Mouse (Mus musculus) forebrain, embryonic 13.5 days (tissue): ENCODE measurements around the gene Cxcl5. TPM values are rescaled to one million over a fixed set of nuclear protein-coding genes. Genes with fewer than 3 reads are reported as not detected.
A peak's percentile ranks its signal among the peaks of the same experiment; 100 is the strongest.

Experiments used
- ATAC-seq: fragments of 200-750 bp; cut with Nextera tagmentation; 2 replicates; pipeline ENCODE4 v1.8.0; 2017
- H3K27ac ChIP-seq: fragments of 300-500 bp; sonication (generic); 2 replicates; pipeline ENCODE4 v1.5.1; 2015; ENCODE audit warnings: inconsistent platforms, mild to moderate bottlenecking, moderate library complexity
- H3K27me3 ChIP-seq: fragments of 300-500 bp; sonication (generic); 2 replicates; pipeline ENCODE4 v1.6.1; 2015; ENCODE audit warnings: mild to moderate bottlenecking, inconsistent platforms
- H3K36me3 ChIP-seq: fragments of 300-500 bp; sonication (generic); 2 replicates; pipeline ENCODE4 v1.6.1; 2015; ENCODE audit warnings: mild to moderate bottlenecking, inconsistent platforms; ENCODE audit not compliant: poor library complexity, severe bottlenecking
- H3K4me1 ChIP-seq: fragments of 300-500 bp; sonication (generic); 2 replicates; pipeline ENCODE4 v1.6.1; 2015; ENCODE audit warnings: inconsistent platforms
- H3K4me2 ChIP-seq: fragments of 300-500 bp; sonication (generic); 2 replicates; pipeline ENCODE4 v1.6.1; 2015; ENCODE audit warnings: inconsistent platforms, mild to moderate bottlenecking, moderate library complexity
- H3K4me3 ChIP-seq: fragments of 300-500 bp; sonication (generic); 2 replicates; pipeline ENCODE4 v1.5.1; 2015; ENCODE audit warnings: mild to moderate bottlenecking, inconsistent platforms
- H3K9ac ChIP-seq: fragments of 300-500 bp; sonication (generic); 2 replicates; pipeline ENCODE4 v1.6.1; 2015; ENCODE audit warnings: mild to moderate bottlenecking, inconsistent platforms
- H3K9me3 ChIP-seq: fragments of 300-500 bp; sonication (generic); replicated peaks from 2 replicates; pipeline ENCODE4 v1.6.1; 2016; ENCODE audit warnings: inconsistent platforms
- WGBS: fragments of 180-500 bp; shearing (Covaris S2); methylation state at CpG from one replicate; pipeline ENCODE4 v1.1.7; 2015; 5-methylcytosine and 5-hydroxymethylcytosine counted together
- polyA plus RNA-seq: library from polyadenylated mRNA; unstranded; fragments of >200 nt; fragmentation: Nextera tagmentation; extraction: Ambion mirVana; gene quantifications from 2 replicates; pipeline ENCODE4 v1.2.1, GENCODE M21; 2015

Gene Cxcl5
- polyA plus RNA-seq, 1 experiment from 2014 or later: not detected

GRCm38 (mm10) chr5:90763912-90764665 lies 4.9 kb downstream of the Cxcl5 start:
- peaks cover 9% of the 10 kb centered on the region for H3K27me3 ChIP-seq
- no peak overlapping the region for H3K9ac ChIP-seq
- no peak overlapping the region for H3K27ac ChIP-seq
- 84% methylated on average over 12 of the region's 12 CpGs for WGBS
- peaks cover 6% of the 10 kb centered on the region for H3K4me1 ChIP-seq
- no peak for ATAC-seq
- no peaks in the 10 kb centered on the region for H3K36me3 ChIP-seq
- H3K4me3 ChIP-seq: no peak overlapping the region
- no peak overlapping the region for H3K4me2 ChIP-seq
- no peaks in the 10 kb centered on the region for H3K9me3 ChIP-seq

GRCm38 (mm10) chr5:90765821-90766606 lies 6.9 kb downstream of the Cxcl5 start:
- no peak for ATAC-seq
- Histone ChIP-seq H3K27ac (no peak overlapping the region), H3K36me3 (no peaks in the 10 kb centered on the region), H3K4me1 (no peaks in the 10 kb centered on the region), H3K9me3 (no peaks in the 10 kb centered on the region), H3K4me2 (no peak overlapping the region), H3K9ac (no peak overlapping the region), H3K4me3 (no peak overlapping the region), H3K27me3 (no peaks in the 10 kb centered on the region)
- WGBS: 84% methylated on average over 8 of the region's 8 CpGs

- Histone ChIP-seq H3K9ac (no peak within 1 kb of the TSS), H3K27me3 (no peaks in the 10 kb centered on the region), H3K4me1 (no peaks in the 10 kb centered on the region), H3K36me3 (no peaks in the 10 kb centered on the region), H3K4me2 (no peak within 1 kb of the TSS), H3K27ac (no peak within 1 kb of the TSS), H3K9me3 (no peaks in the 10 kb centered on the region), H3K4me3 (no peak within 1 kb of the TSS)
- 74% methylated on average over 3 of the region's 3 CpGs for WGBS
- ATAC-seq: no peak
Measured at GRCm38 (mm10) chr5:90768218-90768617, 9.1 kb downstream of the Cxcl5 start, which contains the start of gene Ppbp. TSS of gene Ppbp (plus strand) at chr5:90768518.

GRCm38 (mm10) chr5:90771369-90771768 lies 12.2 kb downstream of the Cxcl5 start:
- H3K27me3 ChIP-seq: no peaks in the 10 kb centered on the region
- H3K36me3 ChIP-seq: no peaks in the 10 kb centered on the region
- no peak overlapping the region for H3K4me2 ChIP-seq
- H3K9me3 ChIP-seq: no peaks in the 10 kb centered on the region
- no peak overlapping the region for H3K9ac ChIP-seq
- no peaks in the 10 kb centered on the region for H3K4me1 ChIP-seq
- WGBS: 63% methylated on average over 3 of the region's 3 CpGs
- no peak overlapping the region for H3K4me3 ChIP-seq
- no peak for ATAC-seq
- no peak overlapping the region for H3K27ac ChIP-seq

- Histone ChIP-seq H3K27ac (no peak within 1 kb of the TSS), H3K27me3 (no peaks in the 10 kb centered on the region), H3K9ac (no peak within 1 kb of the TSS), H3K4me2 (no peak within 1 kb of the TSS), H3K36me3 (no peaks in the 10 kb centered on the region), H3K4me3 (no peak within 1 kb of the TSS), H3K4me1 (no peaks in the 10 kb centered on the region), H3K9me3 (no peaks in the 10 kb centered on the region)
- no peak for ATAC-seq
- WGBS: 90% methylated on average over 16 of the region's 16 CpGs
Measured at GRCm38 (mm10) chr5:90771880-90772653, 12.9 kb downstream of the Cxcl5 start, which contains the start of gene Pf4. TSS of gene Pf4 (plus strand) at chr5:90772435.

- Histone ChIP-seq H3K9ac (no peak overlapping the region), H3K4me3 (no peak overlapping the region), H3K4me1 (no peaks in the 10 kb centered on the region), H3K27me3 (no peaks in the 10 kb centered on the region), H3K36me3 (no peaks in the 10 kb centered on the region), H3K9me3 (no peaks in the 10 kb centered on the region), H3K27ac (no peak overlapping the region), H3K4me2 (no peak overlapping the region)
- WGBS: 91% methylated on average over 5 of the region's 5 CpGs
- no peak for ATAC-seq
Measured at GRCm38 (mm10) chr5:90775562-90775961, 16.4 kb downstream of the Cxcl5 start.

- no peak overlapping the region for H3K27ac ChIP-seq
- no peaks in the 10 kb centered on the region for H3K9me3 ChIP-seq
- no peak for ATAC-seq
- WGBS: 66% methylated on average over 10 of the region's 10 CpGs
- H3K27me3 ChIP-seq: no peaks in the 10 kb centered on the region
- H3K4me3 ChIP-seq: no peak overlapping the region
- H3K4me2 ChIP-seq: no peak overlapping the region
- no peak overlapping the region for H3K9ac ChIP-seq
- H3K36me3 ChIP-seq: no peaks in the 10 kb centered on the region
- H3K4me1 ChIP-seq: no peaks in the 10 kb centered on the region
Measured at GRCm38 (mm10) chr5:90777621-90778020, 18.5 kb downstream of the Cxcl5 start.

- H3K27ac ChIP-seq: no peak overlapping the region
- H3K9ac ChIP-seq: no peak overlapping the region
- WGBS: 82% methylated on average over 6 of the region's 6 CpGs
- H3K4me3 ChIP-seq: no peak overlapping the region
- H3K27me3 ChIP-seq: no peaks in the 10 kb centered on the region
- ATAC-seq: no peak
- H3K36me3 ChIP-seq: no peaks in the 10 kb centered on the region
- no peaks in the 10 kb centered on the region for H3K9me3 ChIP-seq
- no peak overlapping the region for H3K4me2 ChIP-seq
- H3K4me1 ChIP-seq: no peaks in the 10 kb centered on the region
Measured at GRCm38 (mm10) chr5:90778856-90779255, 19.7 kb downstream of the Cxcl5 start.

- ATAC-seq: no peak
- Histone ChIP-seq H3K9ac (no peak overlapping the region), H3K4me2 (no peak overlapping the region), H3K9me3 (no peaks in the 10 kb centered on the region), H3K27ac (no peak overlapping the region), H3K4me3 (no peak overlapping the region), H3K27me3 (0 out of 2 replicates have a peak, but pooled peaks cover 3% of the 10 kb centered on the region), H3K36me3 (no peaks in the 10 kb centered on the region), H3K4me1 (peaks cover 4% of the 10 kb centered on the region; the same call in 1 of the 2 replicates)
- 95% methylated on average over 3 of the region's 3 CpGs for WGBS
Measured at GRCm38 (mm10) chr5:90783697-90784096, 24.5 kb downstream of the Cxcl5 start.

GRCm38 (mm10) chr5:90785659-90786588 lies 26.8 kb downstream of the Cxcl5 start, which contains the start of gene Cxcl3:
TSS of gene Cxcl3 (plus strand) at chr5:90786103.
- H3K9ac ChIP-seq: peak within 1 kb of the TSS; percentile 43; the same call in 1 of the 2 replicates
- ATAC-seq: peak; percentile 88

GRCm38 (mm10) chr5:90788114-90788513 lies 29.0 kb downstream of the Cxcl5 start:
- Histone ChIP-seq H3K27ac (no peak overlapping the region), H3K4me3 (no peak overlapping the region), H3K4me1 (peaks cover 4% of the 10 kb centered on the region; the same call in 1 of the 2 replicates), H3K9ac (no peak overlapping the region), H3K27me3 (0 out of 2 replicates have a peak, but pooled peaks cover 3% of the 10 kb centered on the region), H3K4me2 (no peak overlapping the region), H3K9me3 (no peaks in the 10 kb centered on the region), H3K36me3 (no peaks in the 10 kb centered on the region)
- ATAC-seq: no peak
- 73% methylated on average over 4 of the region's 4 CpGs for WGBS

More at GRCm38 (mm10) chr5:90785659-90786588, 26.8 kb downstream of the Cxcl5 start, which contains the start of gene Cxcl3:
- H3K9me3 ChIP-seq: no peaks in the 10 kb centered on the region
- H3K36me3 ChIP-seq: no peaks in the 10 kb centered on the region
- H3K27me3 ChIP-seq: 0 out of 2 replicates have a peak, but pooled peaks cover 3% of the 10 kb centered on the region
- H3K4me1 ChIP-seq: peaks cover 4% of the 10 kb centered on the region; the same call in 1 of the 2 replicates
- peak within 1 kb of the TSS; percentile 34 for H3K4me3 ChIP-seq
- 14% methylated on average over 26 of the region's 26 CpGs for WGBS
- no peak within 1 kb of the TSS for H3K27ac ChIP-seq
- peak within 1 kb of the TSS; percentile 70 for H3K4me2 ChIP-seq
